Mouse (Mus musculus) Muller cell, postnatal 12 days (primary cell): ENCODE data around the gene Adgrf5.
"Not testable (repeated sequence)": the region's sequence is repeated elsewhere in the genome, so short reads cannot be mapped to it uniquely, and the experiment has no call there.

Experiments used
- DNase-seq: peaks from one replicate; pipeline ENCODE4 v3.0.0-alpha.2; 2015; ENCODE audit errors: inconsistent ontology term

Adgrf5 gene

DNA sequence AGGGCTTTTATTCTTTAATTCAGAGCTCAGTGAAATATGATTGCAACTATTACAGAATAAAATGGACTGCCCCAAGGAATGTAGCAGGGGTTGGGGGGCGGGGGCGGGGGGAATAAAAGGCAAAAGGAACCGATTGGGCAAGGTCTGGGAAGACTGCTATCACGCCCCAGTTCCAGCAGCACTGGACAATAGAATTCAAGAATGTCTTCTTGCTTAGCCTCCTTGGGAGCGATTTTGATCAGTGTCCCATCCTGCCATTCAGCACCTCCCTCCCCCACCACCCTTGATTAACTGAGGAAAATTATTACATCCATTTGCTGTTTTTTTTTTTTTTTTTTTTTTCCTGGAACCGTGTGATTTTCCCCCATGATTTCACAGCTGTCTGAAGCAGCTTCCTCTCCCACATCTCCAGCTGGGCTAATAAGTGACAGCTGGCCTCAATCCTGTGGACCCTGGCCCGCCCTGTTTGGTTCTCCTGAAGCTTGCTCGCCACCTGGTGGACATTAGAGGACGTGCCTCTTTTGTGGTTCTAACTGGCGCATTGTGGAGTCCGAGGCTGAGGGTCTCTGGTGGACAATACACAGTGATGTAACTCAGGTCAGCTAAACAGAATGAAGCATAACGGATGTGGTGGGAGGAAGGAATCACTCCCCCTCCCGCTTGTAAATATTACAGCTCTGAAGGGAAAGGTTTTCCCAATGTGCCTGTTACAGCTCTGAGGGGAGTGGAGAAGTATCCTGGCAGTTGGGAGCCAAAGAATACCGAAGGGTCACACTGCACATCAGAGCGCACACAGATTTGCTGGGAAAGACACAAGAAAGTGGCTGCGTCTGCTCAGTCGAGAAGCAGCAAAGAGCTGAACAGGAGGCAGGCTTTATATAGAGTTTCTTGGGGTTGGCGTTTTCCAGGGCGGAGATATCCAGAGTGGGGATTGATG, 100.3 kb downstream of the Adgrf5 start:
- DNase-seq, result peak; percentile 55

- no peak for DNase-seq
Observed at GRCm38 (mm10) chr17:43470039-43470438, 109.8 kb downstream of the Adgrf5 start.

- no peak for DNase-seq
Observed at GRCm38 (mm10) chr17:43472558-43472957, 112.3 kb downstream of the Adgrf5 start.

DNA sequence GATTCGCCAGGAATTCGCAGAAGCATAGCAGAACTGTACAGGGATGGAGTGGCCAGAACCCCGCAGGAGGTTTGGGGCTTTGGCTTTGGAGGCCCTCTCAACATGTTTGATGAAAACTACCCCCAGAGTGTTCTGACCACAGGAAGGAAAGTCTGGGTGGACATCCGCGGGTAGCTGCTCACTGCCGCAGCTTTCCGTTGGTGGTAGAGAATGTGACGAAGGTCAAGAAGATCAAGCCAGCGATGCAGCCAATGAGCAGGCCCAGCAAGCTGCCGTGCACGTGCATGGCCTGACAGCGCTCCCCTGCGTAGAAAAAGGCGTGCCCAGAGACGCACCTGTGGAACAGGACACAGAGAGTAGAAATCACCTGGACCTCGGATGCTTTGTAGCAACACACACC, 114.5 kb downstream of the Adgrf5 start:
- DNase-seq, result no peak

DNA sequence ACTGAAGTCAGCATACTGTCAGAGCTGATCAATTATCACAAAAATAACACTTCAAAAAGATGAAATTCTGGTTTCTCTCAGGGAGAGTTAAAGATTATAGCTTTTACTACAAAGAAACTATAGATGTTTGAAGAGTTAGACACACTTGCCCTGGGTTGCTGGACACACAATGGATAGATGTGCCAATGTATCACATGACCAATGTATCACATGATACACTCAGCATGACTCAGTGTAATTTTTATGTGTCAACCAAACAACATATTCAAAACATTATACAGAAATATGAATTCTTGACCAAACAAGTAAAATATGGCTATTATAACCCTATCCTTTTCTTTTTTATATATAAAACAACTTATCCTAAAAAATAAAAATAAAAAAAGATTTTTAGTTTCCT, 117.4 kb downstream of the Adgrf5 start:
- DNase-seq, result no peak

DNA sequence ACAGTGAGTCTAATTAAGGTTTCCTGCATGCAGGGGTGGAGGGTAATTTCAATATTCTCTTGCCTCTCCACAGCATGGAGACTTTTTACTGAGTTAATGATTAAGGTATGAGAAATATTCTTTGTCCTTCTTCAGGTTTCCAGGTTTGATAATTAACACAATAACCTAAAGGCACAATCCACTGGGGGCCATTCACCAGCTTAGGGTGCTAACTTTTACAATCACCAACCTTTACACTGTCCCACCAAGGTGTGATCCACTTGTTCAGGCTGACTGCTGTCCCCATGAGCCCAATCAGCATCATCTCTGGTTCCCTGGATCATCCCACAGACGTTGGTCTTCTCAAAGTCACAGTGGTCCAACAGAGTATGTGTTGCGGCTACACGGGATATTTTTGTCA, 125.7 kb downstream of the Adgrf5 start:
- DNase-seq, result no peak

DNA sequence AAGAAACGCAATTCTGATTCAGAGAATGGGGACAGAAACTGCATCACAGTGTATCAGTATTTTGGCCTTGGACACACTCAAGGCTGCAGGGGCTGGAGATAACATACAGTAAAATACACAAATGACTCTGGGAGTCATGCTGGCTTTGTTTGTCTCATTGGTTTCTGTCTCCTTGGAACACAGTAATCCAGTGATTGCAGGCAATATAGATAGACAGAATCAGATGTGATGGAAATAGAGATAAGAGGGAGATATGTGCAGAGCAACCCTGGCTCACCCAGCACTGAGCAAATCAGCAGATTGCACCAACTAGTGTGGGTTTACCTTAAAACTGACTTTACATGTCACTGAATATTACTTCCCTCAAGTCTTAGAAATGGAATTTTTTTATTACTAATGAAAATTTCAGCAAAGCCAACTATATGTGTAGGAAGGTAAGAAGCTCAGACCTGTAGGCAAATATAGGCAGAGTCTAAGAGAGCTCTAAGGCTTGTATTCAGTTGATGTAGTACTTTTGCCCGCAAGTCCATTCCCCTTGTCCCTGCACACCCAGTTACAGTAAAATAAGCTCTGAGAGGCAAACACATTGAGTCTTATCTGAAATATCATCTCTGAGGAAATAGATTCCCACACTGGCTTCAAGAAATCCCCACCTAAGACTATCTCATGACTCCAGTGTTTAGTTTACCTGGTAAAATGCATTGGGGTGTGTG, 128.3 kb downstream of the Adgrf5 start:
- DNase-seq, result no peak

DNA sequence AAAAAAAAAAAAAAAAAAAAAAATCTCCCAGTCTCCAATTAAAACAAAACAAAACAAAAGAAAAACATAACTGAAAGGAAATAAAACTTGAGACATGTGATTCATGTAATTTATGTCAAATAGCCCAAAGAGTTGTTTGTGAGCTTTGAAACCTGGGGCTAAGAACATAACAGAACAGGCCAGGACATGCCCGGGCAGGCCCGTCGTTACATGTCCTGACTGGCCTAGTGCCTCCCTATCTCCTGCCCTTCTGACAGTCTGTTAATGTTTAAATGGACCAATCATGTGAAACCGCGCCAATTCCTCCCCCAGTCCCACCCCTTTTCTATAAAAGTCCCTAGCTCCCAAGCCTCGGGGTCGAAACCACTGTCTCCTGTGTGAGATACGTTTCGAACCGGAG, 130.1 kb downstream of the Adgrf5 start:
- not testable (repeated sequence) for DNase-seq

DNA sequence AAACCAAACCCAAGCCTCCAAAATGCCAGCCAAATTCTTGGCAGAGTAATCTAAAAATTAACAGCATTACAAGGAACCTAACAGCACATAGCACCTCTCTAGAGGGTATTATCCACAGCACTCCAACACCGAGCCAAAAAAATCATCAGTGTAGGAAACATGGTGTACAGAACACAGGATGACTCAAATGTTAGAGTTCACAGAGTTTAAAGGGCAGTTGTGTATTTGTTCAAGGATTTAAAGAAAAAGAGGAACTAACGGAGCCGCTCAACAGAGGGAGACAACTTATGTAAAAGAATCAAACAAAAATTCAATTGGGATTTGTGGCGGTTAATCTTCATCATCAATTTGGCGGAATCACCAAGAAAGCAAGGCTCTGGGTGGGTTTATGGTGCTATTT, 135.3 kb downstream of the Adgrf5 start:
- no peak for DNase-seq

GRCm38 (mm10) chr17:43497521-43497920, 137.3 kb downstream of the Adgrf5 start:
- DNase-seq, result no peak

DNA sequence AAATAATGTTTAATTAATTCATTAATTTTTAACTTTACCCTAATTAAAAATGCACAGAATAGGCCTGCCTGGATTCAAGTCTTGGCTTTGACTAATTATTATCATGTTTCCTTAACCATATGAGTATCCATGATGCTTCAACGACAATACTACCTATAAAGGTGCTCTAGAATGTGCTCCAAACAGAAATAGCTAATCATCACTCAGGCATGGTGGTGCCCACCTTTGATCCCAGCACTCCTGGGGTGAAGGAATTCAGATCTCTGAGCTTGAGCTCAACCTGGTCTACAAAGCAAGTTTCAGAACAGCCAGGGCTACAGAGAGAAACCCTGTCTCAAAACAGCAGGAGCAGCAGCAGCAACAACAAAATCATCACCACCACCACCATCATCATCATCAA, 140.3 kb downstream of the Adgrf5 start:
- no peak for DNase-seq

GRCm38 (mm10) chr17:43501223-43501622, 141.0 kb downstream of the Adgrf5 start:
- DNase-seq, result no peak

DNA sequence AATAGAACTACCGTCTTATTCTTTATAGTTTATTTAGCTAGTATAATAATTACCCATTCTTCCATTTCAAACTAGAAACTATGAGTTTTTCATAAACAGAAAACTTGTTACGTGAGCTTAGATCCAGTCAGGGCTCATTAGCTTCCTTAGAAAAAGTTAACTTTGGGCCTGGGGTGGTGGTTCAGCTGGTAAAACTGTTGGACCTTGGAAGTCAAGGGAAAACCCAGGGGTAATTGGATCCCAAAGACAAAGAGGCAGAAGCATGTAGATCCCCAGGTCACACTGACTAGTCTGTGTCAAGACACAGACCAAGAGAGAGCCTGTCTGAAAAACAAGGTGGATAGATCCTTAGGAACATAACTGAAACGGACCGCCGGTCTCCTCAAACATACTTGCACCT, 141.4 kb downstream of the Adgrf5 start:
- DNase-seq, result no peak

- DNase-seq, result no peak
Observed at GRCm38 (mm10) chr17:43502592-43502991, 142.3 kb downstream of the Adgrf5 start, which contains the start of gene Mep1a. TSS of gene Mep1a (minus strand) at chr17:43502812.

DNA sequence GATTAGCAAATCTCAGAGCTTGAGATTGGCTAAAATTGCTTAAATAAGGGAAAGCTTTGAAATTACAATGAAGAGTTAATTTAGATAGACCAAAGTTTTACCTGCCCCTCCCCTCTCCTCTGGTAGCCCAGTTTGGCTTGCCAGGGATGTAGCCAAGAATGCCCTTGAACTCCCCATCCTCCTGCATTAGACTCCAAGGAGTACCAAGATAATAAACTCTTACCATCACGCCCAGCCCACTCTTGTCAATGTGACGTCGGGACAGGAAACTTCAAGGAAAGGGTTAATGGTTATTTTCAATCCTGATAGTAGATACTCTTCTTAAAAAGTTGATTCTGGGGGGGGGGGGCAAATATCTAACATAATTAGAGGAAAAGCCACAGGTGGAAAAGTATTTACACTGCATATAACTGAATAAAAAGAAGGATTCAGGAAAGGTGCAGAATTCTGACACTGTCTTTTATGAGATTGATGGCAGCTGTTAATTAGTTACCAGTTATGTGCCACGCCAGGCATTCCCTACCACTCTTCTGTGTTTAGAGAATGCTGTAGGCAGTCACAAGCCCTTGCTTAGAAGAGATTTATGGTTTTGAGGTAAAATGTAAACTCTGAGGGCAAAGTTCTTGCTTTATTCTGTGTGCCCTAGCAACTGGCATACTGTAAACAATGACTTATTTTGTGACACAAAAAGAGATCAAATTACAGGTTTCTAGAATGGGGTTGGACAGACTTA, 143.8 kb downstream of the Adgrf5 start:
- no peak for DNase-seq

- no peak for DNase-seq
Observed at GRCm38 (mm10) chr17:43504594-43504934, 144.3 kb downstream of the Adgrf5 start.
